Mouse (Mus musculus) thymus, adult 2 months (tissue): ENCODE data around the gene Fat2.

Experiments used
- CTCF ChIP-seq: fragments of 200-500 bp; IDR thresholded peaks from 2 replicates; pipeline ENCODE4 v1.5.1; 2012; ENCODE audit warnings: mild to moderate bottlenecking, control low read depth, low read length, moderate library complexity, borderline replicate concordance; ENCODE audit not compliant: control insufficient read depth, poor library complexity, insufficient read depth; ENCODE audit errors: extremely low read depth
- POLR2A ChIP-seq: fragments of 200-500 bp; IDR thresholded peaks from 2 replicates; pipeline ENCODE4 v1.6.1; 2012; ENCODE audit warnings: mild to moderate bottlenecking, low read length, control low read depth, moderate library complexity; ENCODE audit not compliant: control insufficient read depth, poor library complexity, insufficient read depth; ENCODE audit errors: extremely low read depth

- no peak for TF ChIP-seq CTCF
- TF ChIP-seq POLR2A: no peak
Observed at GRCm38 (mm10) chr11:55217880-55218279, 118.5 kb downstream of the Fat2 start.
